Mouse (Mus musculus) adrenal gland, postnatal 36 days (tissue): ENCODE measurements at regions not wholly inside any gene's neighbourhood (a gene's known extent, or its start where the extent isn't known, plus 50 kb on each side); places are given as distances from the start of the nearest gene placed in this dataset.

ENCODE experiments used
- DNase-seq, 2 experiments: peaks; one replicate each; pipeline ENCODE4 v3.0.0; 2021; ENCODE audit warnings: mixed read lengths in 1 of 2

DNA sequence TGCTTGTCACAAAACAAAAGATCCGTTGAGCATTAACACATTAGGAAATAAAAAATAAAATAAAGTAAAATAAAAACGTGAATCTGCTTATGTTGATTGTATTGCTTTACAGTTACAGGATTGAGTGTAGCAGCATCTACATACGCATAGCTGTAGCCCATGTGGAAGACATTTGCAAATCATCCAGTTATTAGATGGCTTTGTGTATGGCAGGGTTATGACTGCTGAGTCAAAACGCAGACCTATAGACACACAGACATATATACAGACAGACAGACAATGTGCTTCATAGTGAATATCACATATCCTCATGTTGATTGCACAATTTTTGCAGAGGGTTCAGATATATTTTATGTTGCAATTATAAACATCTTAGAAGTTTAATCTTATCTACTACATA lies 64.5 kb downstream of the Gm11146 start:
- no peak for DNase-seq

DNA sequence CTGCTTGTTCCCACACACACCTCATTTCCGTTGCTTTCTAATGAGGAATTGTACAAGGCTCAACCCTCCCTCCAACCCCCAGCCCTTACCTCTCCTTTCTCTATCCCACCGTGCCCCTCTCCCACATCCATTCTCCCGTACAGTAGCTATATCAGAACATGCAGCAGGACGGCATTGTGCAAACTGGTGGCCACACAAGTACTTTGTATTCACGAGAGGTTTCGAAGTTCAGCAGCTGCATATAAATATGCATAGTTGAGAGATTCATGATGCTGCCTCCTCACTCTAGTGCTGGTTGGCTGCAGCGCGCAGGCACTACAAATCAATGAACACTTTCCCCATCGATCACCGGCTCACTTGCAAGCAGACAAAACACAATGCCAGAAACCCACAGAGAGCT lies 65.1 kb downstream of the Gm11146 start:
- no peak for DNase-seq

DNA sequence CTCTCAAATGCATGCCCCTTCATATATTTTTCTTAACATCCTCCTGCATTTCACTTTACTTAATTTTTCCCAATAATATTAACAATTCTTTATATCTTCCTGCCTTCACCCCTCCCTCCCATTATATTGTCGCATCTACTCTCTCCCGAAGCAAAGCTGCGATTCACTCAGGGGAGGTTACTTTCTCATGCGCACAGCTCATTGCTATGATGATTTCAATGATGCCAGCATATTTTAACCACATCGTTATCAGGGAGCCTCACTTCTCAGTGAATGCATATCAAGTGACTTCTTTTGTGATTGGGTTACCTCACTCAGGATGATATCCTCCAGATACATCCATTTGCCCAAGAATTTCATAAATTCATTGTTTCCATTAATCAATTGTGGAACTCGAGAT lies 65.6 kb downstream of the Gm11146 start:
- DNase-seq = no peak

DNA sequence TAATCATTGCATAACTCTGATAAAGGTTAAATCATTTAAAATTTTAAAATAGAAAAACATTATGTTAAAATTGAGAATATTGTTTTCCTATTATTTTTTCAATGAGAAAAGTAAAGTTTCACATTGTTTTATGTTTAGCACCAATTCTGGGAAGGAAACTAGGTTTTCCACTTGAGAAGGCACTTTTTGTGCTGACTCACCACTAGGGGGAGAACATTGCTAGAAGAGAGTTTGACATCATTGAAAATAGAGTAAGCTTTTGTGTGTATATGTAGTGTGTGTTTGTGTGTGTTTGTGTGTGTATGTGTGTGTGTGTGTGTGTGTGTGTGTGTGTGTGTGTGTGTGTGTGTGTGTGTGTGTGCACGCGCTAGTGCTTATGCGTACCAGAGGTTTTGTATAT lies 66.9 kb downstream of the Gm11146 start:
- peak in 1 of 2 experiments; percentile 17 for DNase-seq

DNA sequence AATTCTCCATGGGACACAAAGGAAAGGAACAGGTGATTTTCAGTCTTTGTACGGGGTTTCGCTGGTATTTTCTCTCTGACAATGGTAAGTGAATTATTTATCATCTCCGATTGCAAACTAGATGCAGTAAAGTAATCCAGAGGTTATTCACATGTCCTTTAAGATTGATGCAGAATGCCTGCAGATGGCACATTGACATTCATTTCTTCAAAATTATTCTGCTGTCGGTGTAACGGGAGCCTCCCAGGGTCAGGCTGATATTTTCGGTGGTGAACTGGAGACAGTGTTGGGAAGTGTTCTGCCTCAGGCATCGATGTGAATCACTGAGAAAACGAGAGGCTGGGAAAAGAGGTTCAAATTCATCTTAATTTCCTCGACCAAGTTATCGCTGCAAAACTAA lies 70.3 kb downstream of the Gm11146 start:
- DNase-seq = no peak

DNA sequence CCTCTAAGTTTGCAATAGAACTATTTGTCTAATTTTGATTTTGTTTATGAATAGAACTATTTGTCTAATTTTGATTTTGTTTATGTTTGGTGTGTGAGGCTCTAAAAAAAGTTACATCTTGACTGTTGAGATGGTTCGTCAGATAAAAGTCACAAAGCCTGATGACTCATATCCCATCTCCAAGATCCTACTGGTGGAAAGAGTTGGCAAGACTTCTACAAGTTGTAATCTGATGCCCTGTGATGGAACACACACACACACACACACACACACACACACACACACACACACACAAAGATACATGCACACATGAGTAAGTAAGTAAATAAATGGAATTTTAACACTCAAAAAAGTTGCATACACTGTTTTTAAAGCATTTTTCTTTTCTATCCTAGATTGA lies 73.9 kb downstream of the Gm11146 start:
- no peak for DNase-seq

DNA sequence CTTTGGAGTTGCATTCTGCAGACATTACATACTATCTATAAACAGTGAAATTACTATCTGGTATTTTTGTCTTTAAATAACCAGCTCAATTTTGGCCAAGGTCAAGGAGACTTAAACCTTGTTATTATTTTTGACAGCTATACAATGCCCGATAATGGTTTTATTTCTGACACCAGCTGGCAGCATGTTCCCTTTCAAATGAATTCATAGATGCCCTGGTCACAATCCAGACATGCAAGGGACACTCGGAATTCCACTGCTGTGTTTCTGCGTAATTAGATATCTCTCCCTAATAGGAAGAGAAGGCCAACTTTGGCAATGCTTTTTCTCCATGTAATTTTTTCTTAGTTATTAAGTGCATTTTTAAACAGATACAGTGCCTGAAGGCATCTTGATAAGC lies 87.3 kb downstream of the Gm11146 start:
- DNase-seq = no peak

DNA sequence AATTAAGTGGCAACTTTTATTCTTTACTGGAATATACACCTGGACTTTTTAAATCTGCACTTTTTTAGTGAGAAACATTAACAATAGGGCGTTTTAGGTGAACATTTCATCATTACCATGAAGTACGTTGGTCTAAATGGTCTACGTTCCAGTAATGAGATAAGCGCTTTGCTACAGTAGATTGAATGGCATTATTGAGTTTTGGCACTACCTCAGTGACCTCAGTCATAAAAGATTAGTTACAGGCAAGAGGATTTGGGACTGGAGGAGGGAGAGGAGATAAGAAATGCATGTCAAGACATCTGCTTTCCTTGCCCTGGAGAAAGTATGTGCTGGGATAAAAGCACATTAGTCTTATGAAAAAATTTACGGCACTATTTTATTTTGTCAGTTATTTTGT lies 98.3 kb downstream of the Gm11146 start:
- no peak for DNase-seq

DNA sequence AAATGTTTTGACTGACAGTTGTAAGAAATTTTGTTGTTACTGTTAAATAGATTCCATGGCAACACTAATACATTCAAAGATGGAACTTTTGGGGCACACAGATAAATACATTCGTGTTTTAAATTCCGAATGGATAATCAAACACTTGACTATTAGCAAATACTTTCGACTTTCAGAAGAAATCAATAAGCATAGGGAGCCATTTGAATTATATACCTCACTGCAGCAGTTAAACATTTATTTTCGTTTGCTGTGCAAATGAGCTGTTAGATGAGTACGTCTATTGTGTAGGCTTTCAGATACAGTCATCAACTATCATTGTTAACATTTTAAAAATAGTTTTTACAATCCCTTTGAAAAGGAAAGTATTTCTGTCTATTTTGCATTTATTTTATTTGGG lies 99.0 kb downstream of the Gm11146 start:
- no peak for DNase-seq

DNA sequence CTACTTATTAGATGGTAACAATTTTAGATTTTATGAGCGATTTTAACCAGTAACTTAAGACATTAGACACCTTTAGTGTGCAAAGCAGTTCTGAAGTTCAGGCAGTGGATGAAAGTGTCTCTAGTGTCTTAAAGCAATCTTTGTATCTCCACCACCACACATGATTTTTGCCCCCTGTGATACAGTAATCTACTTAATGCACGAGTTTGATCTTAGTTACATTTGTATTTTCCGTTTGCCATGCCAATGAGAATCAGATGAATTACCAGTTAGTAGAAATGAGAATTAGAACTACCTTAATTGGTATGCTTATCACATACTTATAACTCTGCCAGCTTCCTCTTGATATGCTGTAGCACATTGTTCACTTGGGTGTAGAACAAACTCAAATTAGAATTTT lies 99.9 kb downstream of the Gm11146 start:
- DNase-seq = no peak

DNA sequence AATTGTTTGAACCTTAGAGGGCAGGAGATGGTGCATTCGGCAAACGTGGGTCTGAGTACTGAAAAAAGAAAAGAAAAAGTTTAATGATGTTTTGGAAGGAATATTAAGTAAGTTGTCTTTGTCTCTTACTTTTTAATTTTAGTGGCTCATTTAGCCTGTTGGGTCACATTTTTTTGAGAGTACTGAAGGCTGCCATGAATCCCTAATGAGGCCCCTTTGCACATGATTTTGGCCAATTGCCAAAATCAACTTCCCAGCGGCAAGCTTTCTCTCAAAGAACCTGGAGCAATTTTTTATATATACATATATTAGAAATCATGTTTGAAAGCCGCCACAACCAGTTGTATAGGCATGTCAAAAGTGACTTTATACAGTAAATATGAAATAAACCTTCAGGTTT lies 100.9 kb downstream of the Gm11146 start:
- DNase-seq = peak; percentile 5 to 14

DNA sequence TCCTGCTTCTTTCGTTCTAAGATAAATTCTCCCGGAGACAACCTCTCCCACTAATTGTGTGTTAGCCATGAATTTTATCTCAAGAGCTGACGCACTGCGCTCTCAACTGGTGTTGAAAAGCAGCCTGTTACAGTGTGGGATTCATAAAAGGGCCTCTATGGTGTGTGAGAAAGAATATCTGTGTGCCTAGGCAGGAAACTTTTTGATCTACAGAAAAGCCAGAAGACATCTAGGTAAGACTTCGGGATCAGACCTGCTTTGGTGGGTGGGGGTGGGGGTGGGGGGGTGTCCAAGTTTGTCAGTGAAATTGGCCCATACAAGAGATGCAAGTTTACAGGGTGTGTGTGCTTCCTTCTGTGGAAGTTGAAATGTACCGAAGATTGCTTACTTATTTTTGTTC lies 101.5 kb downstream of the Gm11146 start:
- DNase-seq = peak; percentile 10 to 14

DNA sequence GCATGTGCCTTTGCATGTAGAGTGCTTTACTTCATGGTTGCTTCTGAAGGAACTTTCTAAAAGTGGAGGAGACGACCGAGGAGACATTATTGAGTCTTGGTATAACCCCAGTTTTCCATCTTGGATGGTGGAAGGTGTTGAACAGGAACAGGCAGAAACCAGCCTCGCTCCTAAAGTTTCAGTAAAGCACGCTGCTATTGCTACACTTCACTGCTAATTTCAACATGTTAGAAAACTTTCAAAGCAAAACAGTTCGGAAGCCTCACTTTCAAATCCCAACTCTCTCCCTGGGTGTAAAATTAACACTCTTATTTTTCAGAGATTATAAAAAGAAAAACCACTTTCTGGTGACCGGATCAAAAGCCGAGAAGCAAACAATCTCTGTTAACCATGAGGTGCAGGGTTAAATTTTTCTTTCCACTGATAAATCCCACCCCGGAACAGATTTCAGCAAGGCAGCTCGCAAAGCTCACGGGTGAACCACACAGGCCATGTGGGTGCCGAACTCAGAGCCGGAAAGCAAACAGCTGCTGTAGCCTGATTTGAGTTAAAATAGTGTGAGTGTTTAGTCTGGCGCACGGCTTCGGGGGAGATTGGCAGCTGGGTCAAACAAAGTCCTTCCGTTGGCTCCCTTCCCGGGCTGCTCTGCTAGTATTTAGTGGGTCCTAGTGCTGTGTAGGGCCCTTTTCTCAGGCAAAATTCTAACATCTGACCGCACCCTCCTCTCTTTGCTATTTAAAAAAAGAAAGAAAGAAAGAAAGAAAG lies 102.2 kb downstream of the Gm11146 start:
- DNase-seq = peak; percentile 84 to 88

DNA sequence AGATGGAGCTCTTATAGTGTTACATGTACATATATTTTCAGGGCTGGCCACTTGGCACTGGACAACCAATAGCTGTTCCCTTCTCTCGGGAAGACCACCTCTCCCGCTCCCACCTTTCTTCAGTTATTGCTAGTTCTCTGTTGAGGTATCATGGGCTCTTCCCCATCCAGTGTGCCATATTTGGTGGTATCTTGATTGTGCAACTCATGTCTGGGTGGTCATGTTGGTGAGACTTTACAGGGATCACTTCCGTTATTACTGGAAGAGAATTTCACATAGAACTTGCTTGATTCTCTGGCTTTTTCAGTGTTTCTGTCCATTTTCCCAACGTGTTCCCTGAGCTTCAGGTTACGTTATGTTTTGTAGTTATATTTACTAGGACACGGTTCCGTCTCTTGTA lies 106.6 kb downstream of the Gm11146 start:
- no peak for DNase-seq

DNA sequence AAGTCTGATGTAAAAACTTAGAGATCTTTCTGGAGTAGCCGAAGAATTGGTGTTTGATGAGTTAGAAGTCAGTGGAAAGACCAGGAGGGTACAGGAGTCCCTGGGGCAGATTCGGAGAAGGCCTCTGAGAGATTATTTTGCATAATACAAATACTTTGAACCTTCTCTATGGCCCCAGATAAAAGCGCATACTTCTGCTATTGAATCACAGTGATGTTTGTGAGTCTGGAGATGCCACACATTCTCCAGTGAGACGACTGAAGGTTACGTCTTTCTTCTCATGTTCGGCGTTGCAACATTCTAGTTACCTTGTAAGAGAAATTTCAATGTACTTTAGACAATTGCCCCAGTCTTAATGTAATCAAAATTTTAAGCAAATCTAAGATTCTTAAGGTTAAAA lies 107.9 kb downstream of the Gm11146 start:
- no peak for DNase-seq

DNA sequence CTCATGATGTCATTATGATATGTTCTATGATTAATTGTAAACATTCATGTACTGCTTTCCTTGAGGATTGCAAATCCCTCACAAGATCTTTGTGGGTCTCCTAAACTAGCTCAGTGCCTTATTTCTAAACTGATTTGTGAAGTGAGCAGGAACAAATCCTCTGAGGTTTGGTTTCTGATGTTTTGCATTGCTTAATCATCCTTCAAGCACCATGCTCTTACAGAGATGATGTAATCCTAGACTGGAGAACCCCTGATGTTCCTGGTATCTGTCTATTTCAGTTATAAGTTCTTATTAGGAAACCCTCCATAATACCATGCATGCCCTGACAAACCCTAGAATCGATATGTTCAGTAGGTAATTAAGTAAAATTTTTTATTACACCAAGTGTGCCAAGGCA lies 113.7 kb downstream of the Gm11146 start:
- DNase-seq = no peak

DNA sequence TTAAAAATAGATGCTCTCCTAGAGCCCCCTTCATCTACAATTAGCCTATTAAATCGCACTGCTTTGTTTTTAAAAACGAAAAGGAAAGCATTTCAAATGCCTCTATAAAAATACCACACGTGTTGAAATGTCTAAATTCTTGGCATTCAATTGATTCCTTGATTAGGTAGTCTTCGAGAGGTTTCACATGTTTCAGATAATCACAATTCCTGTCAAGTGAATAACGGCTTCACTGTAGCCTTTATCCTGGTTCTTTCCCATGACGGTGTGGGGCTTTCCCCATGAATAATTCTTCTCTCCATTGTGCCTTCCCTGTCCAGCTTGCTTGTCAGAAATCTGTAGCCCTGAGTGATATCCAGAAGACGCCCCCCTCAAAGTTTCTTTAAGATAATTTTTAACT lies 122.1 kb downstream of the Gm11146 start:
- DNase-seq = no peak

DNA sequence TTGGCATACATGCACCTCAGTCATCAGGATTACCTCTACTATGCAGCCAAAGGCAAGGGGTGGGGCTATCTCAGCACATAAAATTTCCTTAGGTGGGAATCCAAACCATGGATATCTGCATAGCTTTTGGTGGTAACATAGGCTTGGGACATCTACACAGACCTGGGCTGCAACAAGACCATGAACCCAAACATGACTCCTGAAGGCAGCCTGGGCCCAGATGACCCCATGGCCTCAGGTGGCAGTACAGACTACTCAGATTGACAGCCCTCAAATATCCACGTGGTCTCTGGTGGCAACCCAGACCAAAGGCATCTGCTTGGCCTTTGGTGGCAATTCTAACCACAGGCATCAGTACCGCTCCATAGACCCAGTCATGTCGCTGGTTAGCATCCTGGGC lies 130.0 kb downstream of the Gm11146 start:
- DNase-seq = no peak

DNA sequence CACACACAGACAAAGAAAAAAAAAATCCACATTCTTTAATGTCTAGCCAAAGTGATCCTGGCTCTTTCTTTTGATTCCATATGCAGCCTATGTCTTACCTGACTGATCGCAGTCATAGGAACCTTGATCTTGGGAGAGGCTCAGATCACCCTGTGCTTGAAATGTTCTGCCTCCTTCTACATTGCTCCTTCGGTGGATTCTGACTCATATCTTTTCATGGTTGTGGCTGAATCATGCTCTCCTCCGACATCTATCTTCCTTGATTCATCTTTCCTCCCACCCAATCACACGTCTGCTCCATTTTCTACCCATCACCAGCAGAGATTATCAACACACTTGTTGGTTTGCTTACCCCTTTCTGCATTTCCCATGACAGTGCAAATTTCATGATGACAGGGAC lies 132.0 kb downstream of the Gm11146 start:
- DNase-seq = no peak

DNA sequence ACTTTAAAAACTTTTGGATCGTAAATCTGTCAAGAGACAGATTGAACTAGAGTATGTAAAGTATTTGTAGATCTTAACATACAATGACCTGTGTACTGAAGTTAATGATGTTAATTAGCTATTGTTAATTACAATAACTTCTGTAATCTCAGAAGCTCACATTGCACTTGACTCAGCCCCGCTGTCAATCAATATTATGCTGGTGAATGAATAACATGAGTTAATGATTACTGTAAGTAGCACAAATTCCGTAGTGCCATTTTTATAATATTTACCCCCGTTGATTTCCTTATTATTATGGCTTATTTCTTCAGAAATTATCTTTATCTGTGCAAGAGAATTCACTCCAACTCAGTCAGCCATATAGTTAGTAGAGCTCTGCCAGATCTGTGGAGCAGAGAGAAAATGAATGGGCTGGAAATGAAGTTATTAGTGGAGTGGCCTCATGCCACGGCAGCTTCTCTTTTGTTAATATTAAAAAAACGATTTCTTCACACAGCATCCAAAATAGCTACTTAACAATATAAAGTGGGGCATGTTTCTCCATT lies 132.5 kb downstream of the Gm11146 start:
- no peak for DNase-seq

DNA sequence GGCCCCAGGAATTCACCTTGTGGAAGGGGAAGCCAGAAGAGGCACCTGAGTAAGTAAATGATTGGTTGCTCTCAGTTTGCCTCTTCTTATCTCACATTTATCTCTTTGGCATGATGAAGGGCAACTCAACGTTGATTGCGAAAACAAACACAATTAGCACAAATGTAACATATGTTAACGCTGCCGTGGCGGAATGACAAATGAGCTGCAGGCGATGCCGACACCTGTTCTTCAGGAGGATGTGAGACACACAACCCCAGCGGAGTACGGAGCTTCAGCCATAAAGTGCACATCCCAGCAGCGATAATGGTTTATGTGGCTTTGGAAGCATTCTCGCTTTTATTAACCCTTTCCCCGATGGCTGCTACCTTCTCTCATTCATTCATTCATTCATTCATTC lies 134.7 kb downstream of the Gm11146 start:
- no peak for DNase-seq

DNA sequence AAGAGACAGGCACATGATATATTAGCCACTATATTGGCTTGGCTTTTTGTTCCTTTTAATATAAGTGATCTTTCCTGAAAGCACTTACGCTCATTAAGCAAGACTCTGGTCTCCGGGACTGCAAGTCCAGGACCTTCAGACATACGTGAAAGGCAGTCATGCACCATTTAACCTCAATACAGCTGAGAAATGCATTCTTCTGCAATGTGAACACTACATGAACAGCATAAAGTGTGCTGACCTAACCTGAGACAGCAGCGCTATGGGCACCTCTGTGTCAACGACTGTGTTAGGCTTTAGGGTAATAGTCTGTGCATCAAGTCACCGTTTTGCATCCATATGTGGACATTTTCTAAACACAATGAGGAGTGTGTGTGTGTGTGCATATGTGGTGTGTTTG lies 137.3 kb downstream of the Gm11146 start:
- no peak for DNase-seq

DNA sequence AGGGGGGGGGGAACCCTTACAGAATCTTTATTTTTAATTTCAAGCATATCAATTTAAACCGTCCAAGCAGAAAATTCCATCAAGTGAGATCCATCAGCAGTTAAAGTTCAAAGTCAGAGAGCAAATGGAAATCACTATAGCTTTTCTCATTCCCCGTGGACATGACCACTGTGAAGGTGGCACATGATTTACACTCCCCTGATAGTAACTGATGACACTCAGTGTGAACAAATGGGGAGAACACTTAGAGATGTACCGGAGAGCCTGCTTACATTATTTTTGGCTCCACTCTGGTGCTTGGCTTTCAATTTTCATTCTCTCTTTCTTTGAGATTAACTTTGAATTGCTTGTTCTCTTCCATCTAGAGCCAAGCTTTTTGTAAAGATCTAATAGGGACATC lies 140.0 kb downstream of the Gm11146 start:
- no peak for DNase-seq

DNA sequence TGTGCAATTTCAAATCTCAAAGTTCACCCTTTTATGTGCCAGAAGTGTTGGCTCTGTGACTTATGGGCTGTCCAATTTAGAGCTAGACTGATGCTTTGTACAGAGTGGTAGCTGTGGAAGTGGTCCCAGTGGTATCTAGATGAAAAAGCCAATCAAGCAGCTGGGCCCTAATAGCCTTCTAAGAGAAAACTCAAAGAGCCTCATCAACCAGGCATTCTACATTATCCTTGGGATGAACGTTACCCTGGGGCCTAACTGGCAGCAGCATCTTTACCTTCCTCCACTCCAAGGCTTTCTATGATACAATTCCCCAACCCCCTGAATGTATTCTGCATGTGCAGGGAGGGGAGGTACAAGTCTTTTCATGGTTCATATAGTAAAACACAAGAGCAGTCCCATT lies 140.4 kb downstream of the Gm11146 start:
- no peak for DNase-seq

DNA sequence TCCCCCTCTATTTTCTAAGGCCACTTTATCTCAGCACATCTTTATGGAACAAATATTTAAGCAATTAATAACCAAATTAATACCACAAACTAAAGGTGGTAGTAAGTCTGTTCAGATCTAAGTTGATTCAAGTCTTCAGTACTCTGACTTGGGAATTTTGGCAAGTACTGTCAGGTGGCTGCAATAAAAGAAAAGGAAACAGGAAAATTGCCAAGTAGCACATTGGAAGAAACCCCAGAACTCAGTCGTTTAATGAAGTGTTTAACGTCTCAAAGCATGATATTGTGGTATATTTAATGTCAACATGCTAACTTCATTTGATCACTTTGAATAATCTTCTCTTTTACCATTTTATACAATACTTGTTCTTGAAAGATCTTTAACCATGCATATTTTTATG lies 142.2 kb downstream of the Gm11146 start:
- no peak for DNase-seq
